Mouse (Mus musculus): ENCODE data around the gene Fgf2. TPM values are rescaled to one million over a fixed set of nuclear protein-coding genes. Genes with fewer than 3 reads are reported as not detected.

Fgf2 gene
- total and polyA plus RNA-seq, 3 experiments, result 0.25 to 0.70 TPM; not detected in 1

- no peak overlapping the region for H3K4me3 ChIP-seq (replicated peaks in 1 of 3; ENCODE audit: low read depth in 2 of 3, low read length in 2 of 3, poor library complexity in 1 of 3)
- no peaks in the 10 kb centered on the region for H3K4me1 ChIP-seq (ENCODE audit: control insufficient read depth in 1 of 2, insufficient read depth in 2 of 2)
- H3K27ac ChIP-seq (ENCODE audit: insufficient read depth, low read depth), result no peak overlapping the region
- in situ Hi-C loops (cut with MboI; ENCODE audit: low pct_ligation_motif_present, low pct_unique_long_range_greater_than_20kb, low sequenced_read_pairs) (no loop called here), dilution Hi-C loops (cut with MboI; ENCODE audit: extremely low pct_ligation_motif_present, extremely low pct_unique_long_range_greater_than_20kb, low sequenced_read_pairs) (no loop called here)
- no peaks in the 10 kb centered on the region for H3K36me3 ChIP-seq (replicated peaks in 1 of 2; ENCODE audit: control insufficient read depth in 1 of 2, insufficient read depth in 1 of 2, low read length in 1 of 2)
- DNase-seq (ENCODE audit: extremely low read depth), result no peak
- H3K9me3 ChIP-seq (replicated peaks; ENCODE audit: low read length), result no peaks in the 10 kb centered on the region
- H3K79me2 ChIP-seq (replicated peaks; ENCODE audit: control insufficient read depth, extremely low read depth, insufficient read depth, poor library complexity, severe bottlenecking), result no peaks in the 10 kb centered on the region
- no peak overlapping the region for H3K9ac ChIP-seq (ENCODE audit: insufficient read depth, low read depth)
- no peak overlapping the region for H3K4me2 ChIP-seq (ENCODE audit: insufficient read depth, low read depth, poor library complexity, severe bottlenecking)
- H3K27me3 ChIP-seq (replicated peaks), result no peaks in the 10 kb centered on the region
- TF ChIP-seq ETS1 (conservative IDR thresholded peaks at IDR 0.05; ENCODE audit: low read depth, low read length) (no peak), MEF2A (IDR thresholded peaks at IDR 0.05; ENCODE audit: borderline replicate concordance, low read depth, low read length) (no peak), JUND (conservative IDR thresholded peaks at IDR 0.05; ENCODE audit: low read depth, low read length) (no peak)
Measured at GRCm38 (mm10) chr3:37379930-37380881, 32.1 kb downstream of the Fgf2 start.

GRCm38 (mm10) chr3:37381457-37381856, 33.3 kb downstream of the Fgf2 start:
- Histone ChIP-seq H3K36me3 (replicated peaks in 1 of 2; ENCODE audit: control insufficient read depth in 1 of 2, insufficient read depth in 1 of 2, low read length in 1 of 2) (no peaks in the 10 kb centered on the region), H3K79me2 (replicated peaks; ENCODE audit: control insufficient read depth, extremely low read depth, insufficient read depth, poor library complexity, severe bottlenecking) (no peaks in the 10 kb centered on the region), H3K27me3 (replicated peaks) (no peaks in the 10 kb centered on the region), H3K4me1 (ENCODE audit: control insufficient read depth in 1 of 2, insufficient read depth in 2 of 2) (no peaks in the 10 kb centered on the region), H3K4me3 (replicated peaks in 1 of 3; ENCODE audit: low read depth in 2 of 3, low read length in 2 of 3, poor library complexity in 1 of 3) (no peak overlapping the region), H3K27ac (ENCODE audit: insufficient read depth, low read depth) (no peak overlapping the region), H3K9me3 (replicated peaks; ENCODE audit: low read length) (no peaks in the 10 kb centered on the region), H3K9ac (ENCODE audit: insufficient read depth, low read depth) (no peak overlapping the region), H3K4me2 (ENCODE audit: insufficient read depth, low read depth, poor library complexity, severe bottlenecking) (no peak overlapping the region)
- no peak for DNase-seq (ENCODE audit: extremely low read depth)
- dilution Hi-C loops (cut with MboI; ENCODE audit: extremely low pct_ligation_motif_present, extremely low pct_unique_long_range_greater_than_20kb, low sequenced_read_pairs) (no loop called here), in situ Hi-C loops (cut with MboI; ENCODE audit: low pct_ligation_motif_present, low pct_unique_long_range_greater_than_20kb, low sequenced_read_pairs) (no loop called here)
- TF ChIP-seq BHLHE40 (IDR thresholded peaks at IDR 0.05; ENCODE audit: low read depth, low read length) (no peak), UBTF (IDR thresholded peaks at IDR 0.05; ENCODE audit: low read depth, low read length) (no peak), SIN3A (IDR thresholded peaks at IDR 0.05; ENCODE audit: low read length) (no peak), ZMIZ1 (IDR thresholded peaks at IDR 0.05; ENCODE audit: low read depth, low read length) (no peak), JUND (conservative IDR thresholded peaks at IDR 0.05; ENCODE audit: low read depth, low read length) (no peak), CTCF (conservative IDR thresholded peaks at IDR 0.05 in 1 of 2, IDR thresholded peaks at IDR 0.05 in 1 of 2; ENCODE audit: low read depth in 2 of 2, low read length in 2 of 2) (no peak), RCOR1 (conservative IDR thresholded peaks at IDR 0.05; ENCODE audit: low read depth, low read length) (no peak), EP300 (IDR thresholded peaks at IDR 0.05; ENCODE audit: low read length) (no peak)

- Histone ChIP-seq H3K4me3 (replicated peaks in 1 of 3; ENCODE audit: low read depth in 2 of 3, low read length in 2 of 3, poor library complexity in 1 of 3) (no peak overlapping the region), H3K4me1 (ENCODE audit: control insufficient read depth in 1 of 2, insufficient read depth in 2 of 2) (peaks cover 0 to 9% of the 10 kb centered on the region in 2 experiments; a peak in 2 of 4 replicates), H3K27me3 (replicated peaks) (no peaks in the 10 kb centered on the region), H3K9ac (ENCODE audit: insufficient read depth, low read depth) (no peak overlapping the region), H3K9me3 (replicated peaks; ENCODE audit: low read length) (no peaks in the 10 kb centered on the region), H3K79me2 (replicated peaks; ENCODE audit: control insufficient read depth, extremely low read depth, insufficient read depth, poor library complexity, severe bottlenecking) (no peaks in the 10 kb centered on the region), H3K36me3 (replicated peaks in 1 of 2; ENCODE audit: control insufficient read depth in 1 of 2, insufficient read depth in 1 of 2, low read length in 1 of 2) (no peaks in the 10 kb centered on the region), H3K4me2 (ENCODE audit: insufficient read depth, low read depth, poor library complexity, severe bottlenecking) (no peak overlapping the region), H3K27ac (ENCODE audit: insufficient read depth, low read depth) (no peak overlapping the region)
- in situ Hi-C loops (cut with MboI; ENCODE audit: low pct_ligation_motif_present, low pct_unique_long_range_greater_than_20kb, low sequenced_read_pairs), result no loop called here
- DNase-seq (ENCODE audit: extremely low read depth), result no peak
- dilution Hi-C loops (cut with MboI; ENCODE audit: extremely low pct_ligation_motif_present, extremely low pct_unique_long_range_greater_than_20kb, low sequenced_read_pairs), result no loop called here
- TF ChIP-seq E2F4 (IDR thresholded peaks at IDR 0.05; ENCODE audit: insufficient replicate concordance, low read depth, low read length) (no peak), MEF2A (IDR thresholded peaks at IDR 0.05; ENCODE audit: borderline replicate concordance, low read depth, low read length) (no peak), CHD1 (IDR thresholded peaks at IDR 0.05; ENCODE audit: low read depth, low read length) (no peak), CTCF (conservative IDR thresholded peaks at IDR 0.05 in 1 of 2, IDR thresholded peaks at IDR 0.05 in 1 of 2; ENCODE audit: low read depth in 2 of 2, low read length in 2 of 2) (no peak), RAD21 (IDR thresholded peaks at IDR 0.05; ENCODE audit: low read depth, low read length) (peak; percentile 27), UBTF (IDR thresholded peaks at IDR 0.05; ENCODE audit: low read depth, low read length) (no peak), CHD2 (IDR thresholded peaks at IDR 0.05; ENCODE audit: low read length) (no peak), SIN3A (IDR thresholded peaks at IDR 0.05; ENCODE audit: low read length) (no peak), TCF12 (IDR thresholded peaks at IDR 0.05; ENCODE audit: low read depth, low read length) (no peak)
Measured at GRCm38 (mm10) chr3:37383096-37383765, 35.1 kb downstream of the Fgf2 start.
